Mouse (Mus musculus): ENCODE data around the gene Vmn2r23.

DNA sequence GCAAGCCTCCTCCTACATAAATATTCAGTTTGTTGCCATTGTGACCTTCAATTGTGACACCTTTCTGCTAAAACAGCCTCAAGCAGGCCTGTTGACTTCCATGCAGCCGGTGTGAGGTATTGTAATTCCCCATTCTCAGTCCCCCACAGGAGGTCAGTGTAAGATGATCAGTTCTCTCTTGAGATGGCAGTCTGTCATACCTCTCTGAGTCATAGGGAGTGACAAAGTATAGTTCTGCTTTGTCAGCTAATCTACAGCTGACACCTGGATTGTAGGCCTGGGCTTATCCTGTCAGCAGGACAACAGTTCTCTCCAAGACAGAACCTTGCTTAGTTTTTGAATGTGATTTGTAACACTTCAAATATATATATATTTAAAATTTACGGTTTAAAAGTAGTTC, 82.4 kb downstream of the Vmn2r23 start:
- TF ChIP-seq MAX (IDR thresholded peaks at IDR 0.05; ENCODE audit: low read depth), result no peak
- no peak for TF ChIP-seq POLR2AphosphoS2 (IDR thresholded peaks at IDR 0.05; ENCODE audit: insufficient read length, low read depth)
- no peak for TF ChIP-seq POLR2A (IDR thresholded peaks at IDR 0.05; ENCODE audit: insufficient read length, low read depth)
- TF ChIP-seq E2F4 (IDR thresholded peaks at IDR 0.05; ENCODE audit: insufficient read depth), result no peak
- no peak for TF ChIP-seq TCF12 (IDR thresholded peaks at IDR 0.05; ENCODE audit: insufficient read depth, poor library complexity, severe bottlenecking)
- TF ChIP-seq MYOG (IDR thresholded peaks at IDR 0.05; ENCODE audit: control insufficient read depth in 1 of 3, insufficient read depth in 1 of 3, insufficient read length in 2 of 3, low read depth in 2 of 3), result no peak
- TF ChIP-seq MYOD1 (IDR thresholded peaks at IDR 0.05; ENCODE audit: control insufficient read depth in 1 of 3, insufficient read length in 2 of 3, low read depth in 2 of 3), result no peak
- no peak for TF ChIP-seq USF1 (IDR thresholded peaks at IDR 0.05; ENCODE audit: low read depth)
